Mouse (Mus musculus): Measurements from ENCODE around the gene Atp9a. TPM values are rescaled to one million over a fixed set of nuclear protein-coding genes. Genes with fewer than 3 reads are reported as not detected.
A peak's percentile ranks its signal among the peaks of the same experiment; 100 is the strongest.

Gene Atp9a
- polyA plus RNA-seq, 1 experiment from 2014 or later, result 19.5 TPM

DNA sequence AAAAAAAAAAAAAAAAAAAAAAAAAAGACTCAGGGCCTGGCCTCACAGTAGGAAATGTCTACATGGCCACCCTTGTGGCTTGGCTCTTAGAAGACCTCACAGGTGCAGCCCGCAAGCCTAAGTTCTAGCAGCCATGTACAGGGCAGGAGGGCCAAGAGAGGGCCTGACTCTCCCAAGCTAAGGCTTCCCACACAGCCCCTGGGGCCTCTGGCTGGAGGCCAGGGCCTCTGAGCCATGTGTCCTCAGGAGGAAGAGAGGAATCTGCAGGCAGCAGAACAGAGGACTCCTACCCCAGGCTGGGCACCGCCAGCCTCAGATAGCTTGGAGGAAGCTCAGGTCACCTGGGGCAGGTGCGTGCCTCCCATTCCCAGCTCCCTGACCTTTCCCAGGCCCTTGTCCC is 127.0 kb downstream of the Atp9a start:
- no peaks in the 10 kb centered on the region for H3K27me3 ChIP-seq (replicated peaks; ENCODE audit: insufficient read depth, low read length)
- H3K36me3 ChIP-seq (ENCODE audit: insufficient read depth, low read length), result no peaks in the 10 kb centered on the region
- ATAC-seq (no peak), DNase-seq (ENCODE audit: low spot score) (no peak)
- TF ChIP-seq CTCF (IDR thresholded peaks at IDR 0.05), result no peak
- TF ChIP-seq EP300 (IDR thresholded peaks at IDR 0.05), result no peak
- no peak overlapping the region for H3K4me3 ChIP-seq (ENCODE audit: low read depth, low read length)
- no peak overlapping the region for H3K9ac ChIP-seq (replicated peaks; ENCODE audit: low read depth)
- H3K4me1 ChIP-seq (ENCODE audit: insufficient read depth, low read depth, low read length), result peaks cover 6% of the 10 kb centered on the region; the same call in 1 of the 2 replicates
- H3K27ac ChIP-seq (ENCODE audit: low read length), result no peak overlapping the region
- no peaks in the 10 kb centered on the region for H3K9me3 ChIP-seq (ENCODE audit: low read length)
- 72% methylated on average over 3 of the region's 3 CpGs for WGBS
- no peak overlapping the region for H3K4me2 ChIP-seq (replicated peaks; ENCODE audit: low read depth, low read length)

DNA sequence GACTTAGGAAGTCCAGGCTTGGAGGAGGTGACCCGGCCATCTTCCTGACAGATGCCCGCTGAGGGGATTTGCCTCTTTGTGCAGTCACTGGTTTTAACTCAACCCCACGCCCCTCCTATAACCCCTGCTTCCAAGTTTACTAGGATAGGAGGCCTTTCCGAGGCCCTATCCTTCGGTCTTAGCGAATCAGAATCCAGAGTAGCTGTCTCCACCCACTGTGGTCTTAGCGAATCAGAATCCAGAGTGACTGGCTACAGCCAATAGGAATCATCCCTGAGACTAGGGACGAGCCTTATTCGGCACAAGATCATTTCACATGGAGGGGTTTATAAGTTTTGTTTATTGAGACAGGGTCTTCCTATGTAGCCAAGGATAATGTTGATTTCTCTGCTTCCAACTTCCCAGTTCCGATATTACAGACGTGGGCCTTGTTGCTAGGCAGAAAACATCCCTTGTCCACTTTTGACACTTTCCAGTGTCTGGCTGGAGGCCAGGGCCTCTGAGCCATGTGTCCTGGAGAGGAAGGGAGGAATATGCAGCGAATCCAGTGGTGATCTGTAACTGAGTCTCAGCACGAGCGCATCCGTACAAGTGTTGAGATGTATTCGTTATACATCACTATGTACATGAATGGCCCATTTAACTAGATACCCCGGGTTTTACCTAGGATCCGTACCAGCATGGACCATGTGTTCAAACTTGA is 127.9 kb downstream of the Atp9a start:
- Histone ChIP-seq H3K36me3 (ENCODE audit: insufficient read depth, low read length) (no peaks in the 10 kb centered on the region), H3K4me2 (replicated peaks; ENCODE audit: low read depth, low read length) (peak overlapping the region; percentile 17; the same call in 1 of the 2 replicates), H3K27ac (ENCODE audit: low read length) (no peak overlapping the region), H3K9ac (replicated peaks; ENCODE audit: low read depth) (no peak overlapping the region), H3K4me3 (ENCODE audit: low read depth, low read length) (no peak overlapping the region), H3K27me3 (replicated peaks; ENCODE audit: insufficient read depth, low read length) (no peaks in the 10 kb centered on the region), H3K9me3 (ENCODE audit: low read length) (no peaks in the 10 kb centered on the region), H3K4me1 (ENCODE audit: insufficient read depth, low read depth, low read length) (peaks cover 6% of the 10 kb centered on the region; the same call in 1 of the 2 replicates)
- peak; percentile 79 for ATAC-seq
- WGBS, result 62% methylated on average over 18 of the region's 18 CpGs
- TF ChIP-seq CTCF (IDR thresholded peaks at IDR 0.05) (no peak), EP300 (IDR thresholded peaks at IDR 0.05) (no peak)
- no peak for DNase-seq (ENCODE audit: low spot score)

GRCm38 (mm10) chr2:168613092-168613880 is 128.9 kb downstream of the Atp9a start:
- Histone ChIP-seq H3K27me3 (replicated peaks; ENCODE audit: insufficient read depth, low read length) (no peaks in the 10 kb centered on the region), H3K9ac (replicated peaks; ENCODE audit: low read depth) (no peak overlapping the region), H3K9me3 (ENCODE audit: low read length) (no peaks in the 10 kb centered on the region), H3K4me1 (ENCODE audit: insufficient read depth, low read depth, low read length) (peaks cover 6% of the 10 kb centered on the region; the same call in 1 of the 2 replicates), H3K4me2 (replicated peaks; ENCODE audit: low read depth, low read length) (no peak overlapping the region), H3K27ac (ENCODE audit: low read length) (no peak overlapping the region), H3K36me3 (ENCODE audit: insufficient read depth, low read length) (no peaks in the 10 kb centered on the region), H3K4me3 (ENCODE audit: low read depth, low read length) (no peak overlapping the region)
- WGBS, result 37% methylated on average over 13 of the region's 13 CpGs
- peak; percentile 24; the same call in 1 of the 2 replicates for ATAC-seq
- TF ChIP-seq CTCF (IDR thresholded peaks at IDR 0.05) (no peak), EP300 (IDR thresholded peaks at IDR 0.05) (no peak)
- peak; percentile 54 for DNase-seq (ENCODE audit: low spot score)

- TF ChIP-seq EP300 (IDR thresholded peaks at IDR 0.05) (no peak), CTCF (IDR thresholded peaks at IDR 0.05) (no peak)
- no peak overlapping the region for H3K9ac ChIP-seq (replicated peaks; ENCODE audit: low read depth)
- H3K9me3 ChIP-seq (ENCODE audit: low read length), result no peaks in the 10 kb centered on the region
- H3K27me3 ChIP-seq (replicated peaks; ENCODE audit: insufficient read depth, low read length), result no peaks in the 10 kb centered on the region
- no peak overlapping the region for H3K4me3 ChIP-seq (ENCODE audit: low read depth, low read length)
- WGBS, result 53% methylated on average over 3 of the region's 3 CpGs
- H3K4me2 ChIP-seq (replicated peaks; ENCODE audit: low read depth, low read length), result no peak overlapping the region
- H3K36me3 ChIP-seq (ENCODE audit: insufficient read depth, low read length), result no peaks in the 10 kb centered on the region
- no peak for DNase-seq (ENCODE audit: low spot score)
- no peak for ATAC-seq
- peaks cover 6% of the 10 kb centered on the region; the same call in 1 of the 2 replicates for H3K4me1 ChIP-seq (ENCODE audit: insufficient read depth, low read depth, low read length)
- no peak overlapping the region for H3K27ac ChIP-seq (ENCODE audit: low read length)
Measured at GRCm38 (mm10) chr2:168610941-168611340, 131.3 kb downstream of the Atp9a start.

- 67% methylated on average over 6 of the region's 6 CpGs for WGBS
- Histone ChIP-seq H3K27ac (ENCODE audit: low read length) (no peak overlapping the region), H3K36me3 (ENCODE audit: insufficient read depth, low read length) (no peaks in the 10 kb centered on the region), H3K4me3 (ENCODE audit: low read depth, low read length) (no peak overlapping the region), H3K4me2 (replicated peaks; ENCODE audit: low read depth, low read length) (no peak overlapping the region), H3K9me3 (ENCODE audit: low read length) (no peaks in the 10 kb centered on the region), H3K9ac (replicated peaks; ENCODE audit: low read depth) (no peak overlapping the region), H3K27me3 (replicated peaks; ENCODE audit: insufficient read depth, low read length) (no peaks in the 10 kb centered on the region), H3K4me1 (ENCODE audit: insufficient read depth, low read depth, low read length) (peaks cover 6% of the 10 kb centered on the region; the same call in 1 of the 2 replicates)
- TF ChIP-seq EP300 (IDR thresholded peaks at IDR 0.05) (no peak), CTCF (IDR thresholded peaks at IDR 0.05) (no peak)
- ATAC-seq (no peak), DNase-seq (ENCODE audit: low spot score) (no peak)
Measured at GRCm38 (mm10) chr2:168609653-168610248, 132.5 kb downstream of the Atp9a start.

DNA sequence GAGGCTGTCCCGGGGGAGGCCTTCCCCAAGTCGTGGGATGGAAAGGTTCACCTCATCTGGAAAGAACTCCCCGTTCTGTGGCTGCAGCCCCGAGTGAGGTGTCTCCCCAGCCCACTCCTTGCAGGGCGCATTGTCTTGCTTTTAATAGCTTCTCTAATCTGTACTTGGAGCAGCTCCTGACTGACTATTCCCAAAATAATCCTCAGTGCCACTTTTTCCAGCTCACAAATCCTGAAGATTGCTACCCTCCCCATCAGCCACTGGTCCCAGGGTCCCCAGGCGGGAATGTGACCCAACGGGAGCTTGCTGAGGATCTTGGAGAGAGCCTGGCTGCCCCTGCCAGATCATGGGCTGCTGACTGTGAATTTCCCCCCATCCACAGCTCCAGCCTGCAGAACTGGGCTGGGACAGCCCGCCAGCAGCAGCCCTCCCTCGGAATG is 134.1 kb downstream of the Atp9a start:
- Histone ChIP-seq H3K4me2 (replicated peaks; ENCODE audit: low read depth, low read length) (no peak overlapping the region), H3K27me3 (replicated peaks; ENCODE audit: insufficient read depth, low read length) (no peaks in the 10 kb centered on the region), H3K4me3 (ENCODE audit: low read depth, low read length) (no peak overlapping the region), H3K27ac (ENCODE audit: low read length) (no peak overlapping the region), H3K9me3 (ENCODE audit: low read length) (no peaks in the 10 kb centered on the region), H3K9ac (replicated peaks; ENCODE audit: low read depth) (no peak overlapping the region), H3K4me1 (ENCODE audit: insufficient read depth, low read depth, low read length) (0 out of 2 replicates have a peak, but pooled peaks cover under 1% of the 10 kb centered on the region), H3K36me3 (ENCODE audit: insufficient read depth, low read length) (no peaks in the 10 kb centered on the region)
- WGBS, result 68% methylated on average over 9 of the region's 9 CpGs
- DNase-seq (ENCODE audit: low spot score) (no peak), ATAC-seq (no peak)
- TF ChIP-seq CTCF (IDR thresholded peaks at IDR 0.05), result no peak
- TF ChIP-seq EP300 (IDR thresholded peaks at IDR 0.05), result no peak
